ENCODE assay signal across 8 mouse cellular contexts in the genomic region with DNA sequence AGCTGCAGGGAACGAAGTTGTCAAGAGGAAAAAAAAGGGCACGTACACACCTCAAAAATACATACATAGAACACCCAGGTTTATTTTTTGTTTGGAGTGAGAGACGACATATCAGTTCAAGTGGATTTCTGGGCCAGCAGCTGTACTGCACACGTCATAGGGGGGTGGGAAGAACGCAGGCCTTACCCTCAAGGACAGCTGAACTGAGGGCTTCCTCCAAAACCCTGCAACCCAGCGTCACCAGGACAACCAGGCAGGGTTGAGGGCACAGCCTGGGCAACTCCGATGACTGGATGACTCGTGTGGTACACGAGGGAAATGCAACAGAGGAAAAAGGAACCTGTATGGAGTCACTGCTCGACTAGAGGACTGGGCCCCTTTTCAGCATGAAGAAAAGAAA. TPM values are rescaled to one million over a fixed set of nuclear protein-coding genes. Genes with fewer than 3 reads are reported as not detected.
A peak's percentile ranks its signal among the peaks of the same experiment; 100 is the strongest.
DNase-seq lines count a peak whose midpoint lies in the region; ATAC-seq and TF ChIP-seq lines count a peak whose summit lies in the region.

No protein-coding gene starts in this region.

- H3K4me3 ChIP-seq in intestine, embryonic 14.5 days (ENCODE audit: low read depth, low read length) = no peak overlapping the region
- H3K4me3 ChIP-seq in intestine, postnatal 0 days (ENCODE audit: low read depth, low read length) = no peak overlapping the region
- no peak overlapping the region for H3K4me3 ChIP-seq in hindbrain, embryonic 11.5 days (ENCODE audit: low read depth, low read length)
- H3K4me3 ChIP-seq in olfactory bulb, adult 2 months (ENCODE audit: insufficient read depth, low read depth, low read length) = no peak overlapping the region

- no peak overlapping the region for H3K4me2 ChIP-seq in intestine, embryonic 14.5 days (ENCODE audit: low read length)
- H3K4me2 ChIP-seq in intestine, postnatal 0 days (replicated peaks; ENCODE audit: low read depth) = no peak overlapping the region
- H3K4me2 ChIP-seq in hindbrain, embryonic 11.5 days (replicated peaks; ENCODE audit: low read depth, low read length) = no peak overlapping the region

- TF ChIP-seq CTCF in intestine, postnatal 0 days (IDR thresholded peaks at IDR 0.05; ENCODE audit: low read depth) = no peak
- no peak for TF ChIP-seq CTCF in olfactory bulb, adult 2 months (IDR thresholded peaks at IDR 0.05; ENCODE audit: insufficient read depth, low read depth, low read length)

- WGBS in intestine, embryonic 14.5 days = 15% methylated on average over 9 of the region's 10 CpGs
- 41% methylated on average over 7 of the region's 10 CpGs for WGBS in intestine, postnatal 0 days
- WGBS in hindbrain, embryonic 11.5 days = 34% methylated on average over 7 of the region's 10 CpGs
- WGBS in olfactory bulb, adult 2 months = 50% methylated on average over 9 of the region's 10 CpGs

- ATAC-seq in intestine, embryonic 14.5 days (replicated peaks; ENCODE audit: low FRiP score, low TSS enrichment, low read depth) = 0 out of 2 replicates have a peak, but pooled peaks have one; percentile 38
- no peak for ATAC-seq in intestine, postnatal 0 days
- ATAC-seq in hindbrain, embryonic 11.5 days (ENCODE audit: low FRiP score) = peak; percentile 50
- ATAC-seq in cerebellum, adult (ENCODE audit: insufficient number of reproducible peaks, low FRiP score, low TSS enrichment) = no peak

- no peaks in the 10 kb centered on the region for H3K27me3 ChIP-seq in intestine, embryonic 14.5 days (replicated peaks; ENCODE audit: control insufficient read depth, insufficient read depth, low read length)
- H3K27me3 ChIP-seq in intestine, postnatal 0 days (replicated peaks; ENCODE audit: control insufficient read depth, insufficient read depth, low read length) = no peaks in the 10 kb centered on the region
- H3K27me3 ChIP-seq in hindbrain, embryonic 11.5 days (ENCODE audit: control insufficient read depth, insufficient read depth, low read length) = no peaks in the 10 kb centered on the region

- H3K9ac ChIP-seq in intestine, embryonic 14.5 days (ENCODE audit: low read length) = no peak overlapping the region
- no peak overlapping the region for H3K9ac ChIP-seq in intestine, postnatal 0 days (ENCODE audit: low read depth, low read length)
- H3K9ac ChIP-seq in hindbrain, embryonic 11.5 days (ENCODE audit: low read depth, low read length) = no peak overlapping the region

- 0 out of 2 replicates have a peak overlapping the region, but pooled peaks have one; percentile 48 for H3K27ac ChIP-seq in intestine, embryonic 14.5 days (ENCODE audit: low read depth)
- no peak overlapping the region for H3K27ac ChIP-seq in intestine, postnatal 0 days (ENCODE audit: low read depth, low read length)
- peak overlapping the region; percentile 49; the same call in 1 of the 2 replicates for H3K27ac ChIP-seq in hindbrain, embryonic 11.5 days (ENCODE audit: low read depth, low read length)
- H3K27ac ChIP-seq in olfactory bulb, adult 2 months (ENCODE audit: insufficient read depth, low read depth, low read length) = peak overlapping the region; percentile 41; the same call in 1 of the 2 replicates

- no peak for DNase-seq in intestine, embryonic 14.5 days (ENCODE audit: low spot score)
- peak; percentile 64 for DNase-seq in embryo, embryonic 11 days
- peak; percentile 61 for DNase-seq in hindbrain, embryonic 11.5 days (ENCODE audit: low spot score)
- no peak for DNase-seq in kidney, postnatal 10 days
- no peak for DNase-seq in frontal cortex, adult 2 months (ENCODE audit: extremely low spot score in 1 of 2, low spot score in 1 of 2)

- no peaks in the 10 kb centered on the region for H3K9me3 ChIP-seq in intestine, embryonic 14.5 days (ENCODE audit: control insufficient read depth, low read length)
- H3K9me3 ChIP-seq in intestine, postnatal 0 days (ENCODE audit: control insufficient read depth) = no peaks in the 10 kb centered on the region
- no peaks in the 10 kb centered on the region for H3K9me3 ChIP-seq in hindbrain, embryonic 11.5 days (ENCODE audit: control insufficient read depth, low read length)

- H3K36me3 ChIP-seq in intestine, embryonic 14.5 days (ENCODE audit: control insufficient read depth, insufficient read depth, low read length) = peaks cover 3% of the 10 kb centered on the region; the same call in 1 of the 2 replicates
- H3K36me3 ChIP-seq in intestine, postnatal 0 days (ENCODE audit: control insufficient read depth, insufficient read depth) = peaks cover 6% of the 10 kb centered on the region; the same call in 1 of the 2 replicates
- no peaks in the 10 kb centered on the region for H3K36me3 ChIP-seq in hindbrain, embryonic 11.5 days (ENCODE audit: control insufficient read depth, insufficient read depth, low read length)

- TF ChIP-seq POLR2A in olfactory bulb, adult 2 months (IDR thresholded peaks at IDR 0.05; ENCODE audit: insufficient read depth, low read depth, low read length) = no peak

- peaks cover 67% of the 10 kb centered on the region for H3K4me1 ChIP-seq in intestine, embryonic 14.5 days (replicated peaks; ENCODE audit: control insufficient read depth, insufficient read depth, low read length)
- H3K4me1 ChIP-seq in intestine, postnatal 0 days (replicated peaks; ENCODE audit: control insufficient read depth, insufficient read depth, low read length) = 0 out of 2 replicates have a peak, but pooled peaks cover 7% of the 10 kb centered on the region
- H3K4me1 ChIP-seq in hindbrain, embryonic 11.5 days (replicated peaks; ENCODE audit: control insufficient read depth, insufficient read depth, low read length) = peaks cover 41% of the 10 kb centered on the region
- peaks cover 41% of the 10 kb centered on the region for H3K4me1 ChIP-seq in olfactory bulb, adult 2 months (ENCODE audit: control insufficient read depth, insufficient read depth, low read length)

RNA-seq across cellular contexts. Expression of gene Msi2, which starts 25.9 kb away (rescaled TPM):
- polyA plus RNA-seq in intestine, embryonic 14.5 days (2014; fragmentation: Nextera tagmentation; extraction: Ambion mirVana) = 13.6 and 15.1 TPM in 2 replicates
- polyA plus RNA-seq in intestine, postnatal 0 days (2015; fragmentation: Nextera tagmentation; extraction: Ambion mirVana) = 7.5 and 8.9 TPM in 2 replicates
- polyA plus RNA-seq in hindbrain, embryonic 11.5 days (2014; fragmentation: Nextera tagmentation; extraction: Ambion mirVana) = 26.7 and 40.1 TPM in 2 replicates
- polyA plus RNA-seq in olfactory bulb, adult 2 months (2012; ENCODE audit: insufficient read depth, insufficient read length, low replicate concordance, missing spikeins) = 78.5 and 158 TPM in 2 replicates
- polyA plus RNA-seq in frontal cortex, adult 2 months (2012; rRNA removed) = 77.1 and 82.2 TPM in 2 replicates

Comparison
In these comparisons a context has a peak if more than half of its experiments do, and no peak if none do; other contexts are left out.
1. ATAC-seq: peak in intestine, embryonic 14.5 days (single experiment) and hindbrain, embryonic 11.5 days (single experiment); none in intestine, postnatal 0 days (single experiment) and cerebellum, adult (single experiment).
2. DNase-seq: peak in embryo, embryonic 11 days (single experiment) and hindbrain, embryonic 11.5 days (single experiment); none in intestine, embryonic 14.5 days (single experiment), kidney, postnatal 10 days (single experiment) and frontal cortex, adult 2 months (0 of 2).